Mouse (Mus musculus) embryonic facial prominence, embryonic 14.5 days (tissue): ENCODE measurements around the gene Npdc1. TPM values are rescaled to one million over a fixed set of nuclear protein-coding genes. Genes with fewer than 3 reads are reported as not detected.

Source experiments
- ATAC-seq: fragments of 200-750 bp; cut with Nextera tagmentation; 2 replicates; pipeline ENCODE4 v1.8.0; 2017; ENCODE audit warnings: low read depth, moderate number of reproducible peaks, moderate TSS enrichment
- DNase-seq: peaks from one replicate; pipeline ENCODE4 v3.0.0-alpha.2; 2015; ENCODE audit warnings: low spot score
- H3K27ac ChIP-seq: fragments of 300-500 bp; sonication (generic); replicated peaks from 2 replicates; pipeline ENCODE4 v1.5.1; 2014; ENCODE audit warnings: low read depth, mild to moderate bottlenecking, low read length, moderate library complexity
- H3K27me3 ChIP-seq: fragments of 300-500 bp; sonication (generic); replicated peaks from 2 replicates; pipeline ENCODE4 v1.6.1; 2014; ENCODE audit warnings: low read length; ENCODE audit not compliant: control insufficient read depth, insufficient read depth
- H3K36me3 ChIP-seq: fragments of 300-500 bp; sonication (generic); 2 replicates; pipeline ENCODE4 v1.6.1; 2014; ENCODE audit warnings: low read length, mixed read lengths; ENCODE audit not compliant: control insufficient read depth, insufficient read depth
- H3K4me1 ChIP-seq: fragments of 300-500 bp; sonication (generic); 2 replicates; pipeline ENCODE4 v1.6.1; 2014; ENCODE audit warnings: antibody characterized with exemption, low read length; ENCODE audit not compliant: control insufficient read depth, insufficient read depth
- H3K4me2 ChIP-seq: fragments of 300-500 bp; sonication (generic); 2 replicates; pipeline ENCODE4 v1.6.1; 2014; ENCODE audit warnings: low read depth, mild to moderate bottlenecking, low read length, moderate library complexity, mixed read lengths
- H3K4me3 ChIP-seq: fragments of 300-500 bp; sonication (generic); 2 replicates; pipeline ENCODE4 v1.5.1; 2014; ENCODE audit warnings: low read depth, mild to moderate bottlenecking, low read length
- H3K9ac ChIP-seq: fragments of 300-500 bp; sonication (generic); 2 replicates; pipeline ENCODE4 v1.6.1; 2014; ENCODE audit warnings: low read depth, mild to moderate bottlenecking, low read length, moderate library complexity, mixed read lengths
- H3K9me3 ChIP-seq: fragments of 300-500 bp; sonication (generic); 2 replicates; pipeline ENCODE4 v1.6.1; 2016; ENCODE audit warnings: low read length; ENCODE audit not compliant: control insufficient read depth
- WGBS: fragments of 180-500 bp; shearing (Covaris S2); extraction: QIAGEN DNeasy Blood & Tissue Kit; methylation state at CpG from one replicate; pipeline ENCODE4 v1.1.7; 2014; 5-methylcytosine and 5-hydroxymethylcytosine counted together
- polyA plus RNA-seq: library from polyadenylated mRNA; unstranded; fragments of >200 nt; fragmentation: Nextera tagmentation; extraction: Ambion mirVana; gene quantifications from 2 replicates; pipeline ENCODE4 v1.2.1, GENCODE M21; 2014

The Npdc1 gene
- polyA plus RNA-seq: 75.1 TPM in 2 replicates

DNA sequence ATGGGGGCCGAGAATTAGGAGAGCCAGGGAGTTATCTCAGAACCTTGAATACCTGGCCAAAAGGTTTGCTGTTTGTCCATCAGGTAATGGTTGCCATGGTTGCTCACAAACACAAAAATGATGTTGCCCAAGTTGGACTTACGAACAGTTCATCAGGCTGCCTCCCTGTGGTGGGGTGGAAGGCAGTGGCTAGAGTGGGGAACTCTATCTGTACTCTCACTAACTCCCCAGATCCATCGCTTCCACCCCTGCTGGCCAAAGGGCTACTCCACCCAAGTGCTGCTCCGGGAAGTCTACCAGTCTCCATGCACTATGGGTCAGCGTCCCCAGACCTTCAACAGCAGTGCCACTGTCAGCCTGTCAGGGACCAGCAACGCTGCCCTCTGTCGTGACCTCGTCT lies at the start of gene Npdc1:
Gene Npdc1 (plus strand): TSS at position 301 of the 400 bp plus-strand sequence.
- H3K9me3 ChIP-seq: no peaks in the 10 kb centered on the region
- 68% methylated on average over 8 of the region's 8 CpGs for WGBS

GRCm38 (mm10) chr2:25349499-25349898 lies 49.7 kb upstream of the Npdc1 start:
- H3K9ac ChIP-seq: no peak overlapping the region
- no peak overlapping the region for H3K4me3 ChIP-seq
- H3K4me2 ChIP-seq: no peak overlapping the region
- no peak for DNase-seq
- H3K27me3 ChIP-seq: no peaks in the 10 kb centered on the region
- H3K27ac ChIP-seq: no peak overlapping the region
- no peaks in the 10 kb centered on the region for H3K9me3 ChIP-seq
- 90% methylated on average over 4 of the region's 4 CpGs for WGBS
- H3K4me1 ChIP-seq: no peaks in the 10 kb centered on the region
- H3K36me3 ChIP-seq: peaks cover 89% of the 10 kb centered on the region
- ATAC-seq: no peak

More for the DNA sequence above, at the start of gene Npdc1:
- DNase-seq (no peak), ATAC-seq (no peak)
- H3K27me3 ChIP-seq: peaks cover 97% of the 10 kb centered on the region
- no peak within 1 kb of the TSS for H3K4me3 ChIP-seq
- no peak within 1 kb of the TSS for H3K27ac ChIP-seq
- H3K4me2 ChIP-seq: no peak within 1 kb of the TSS
- H3K9ac ChIP-seq: no peak within 1 kb of the TSS
- no peaks in the 10 kb centered on the region for H3K36me3 ChIP-seq
- H3K4me1 ChIP-seq: 0 out of 2 replicates have a peak, but pooled peaks cover 4% of the 10 kb centered on the region

- ATAC-seq: no peak
- Histone ChIP-seq H3K9ac (no peak overlapping the region), H3K4me2 (no peak overlapping the region), H3K27me3 (no peaks in the 10 kb centered on the region), H3K4me3 (no peak overlapping the region), H3K27ac (no peak overlapping the region), H3K9me3 (no peaks in the 10 kb centered on the region), H3K36me3 (peaks cover 77% of the 10 kb centered on the region), H3K4me1 (peaks cover 5% of the 10 kb centered on the region; the same call in 1 of the 2 replicates)
- no peak for DNase-seq
- 100% methylated on average over 3 of the region's 3 CpGs for WGBS
Measured at GRCm38 (mm10) chr2:25350701-25351100, 48.5 kb upstream of the Npdc1 start.

DNA sequence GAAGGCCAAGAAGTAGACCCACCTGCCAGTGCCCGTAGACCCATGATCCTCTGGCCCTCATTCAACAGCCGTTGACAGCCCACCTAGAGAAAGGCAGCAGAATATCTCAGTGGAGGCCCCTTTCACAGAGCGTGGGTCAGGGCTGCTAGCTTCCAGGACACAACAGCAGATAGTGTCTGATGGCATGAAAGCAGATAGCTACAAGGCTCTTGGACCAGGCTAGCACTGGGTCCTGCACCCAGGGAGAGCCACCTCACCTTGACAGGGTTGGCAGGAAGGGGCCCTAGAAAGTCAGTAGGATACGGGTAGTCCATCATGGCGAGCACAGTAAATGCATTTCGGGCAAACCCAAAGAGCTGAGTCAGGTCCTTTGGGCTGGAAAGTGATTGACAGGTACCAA lies 44.9 kb upstream of the Npdc1 start:
- Histone ChIP-seq H3K36me3 (peaks cover 46% of the 10 kb centered on the region), H3K9ac (no peak overlapping the region), H3K27me3 (no peaks in the 10 kb centered on the region), H3K27ac (no peak overlapping the region), H3K4me2 (no peak overlapping the region), H3K9me3 (no peaks in the 10 kb centered on the region), H3K4me1 (peaks cover 13% of the 10 kb centered on the region; the same call in 1 of the 2 replicates), H3K4me3 (no peak overlapping the region)
- WGBS: 83% methylated on average over 6 of the region's 6 CpGs
- ATAC-seq (no peak), DNase-seq (no peak)

GRCm38 (mm10) chr2:25355419-25356066 lies 43.6 kb upstream of the Npdc1 start:
- Histone ChIP-seq H3K4me2 (peak overlapping the region; percentile 76), H3K4me3 (peak overlapping the region; percentile 56), H3K36me3 (peaks cover 33% of the 10 kb centered on the region), H3K4me1 (peaks cover 13% of the 10 kb centered on the region; the same call in 1 of the 2 replicates), H3K9me3 (no peaks in the 10 kb centered on the region), H3K9ac (peak overlapping the region; percentile 63), H3K27me3 (no peaks in the 10 kb centered on the region), H3K27ac (no peak overlapping the region)
- 38% methylated on average over 18 of the region's 18 CpGs for WGBS
- ATAC-seq: no peak
- DNase-seq: no peak

DNA sequence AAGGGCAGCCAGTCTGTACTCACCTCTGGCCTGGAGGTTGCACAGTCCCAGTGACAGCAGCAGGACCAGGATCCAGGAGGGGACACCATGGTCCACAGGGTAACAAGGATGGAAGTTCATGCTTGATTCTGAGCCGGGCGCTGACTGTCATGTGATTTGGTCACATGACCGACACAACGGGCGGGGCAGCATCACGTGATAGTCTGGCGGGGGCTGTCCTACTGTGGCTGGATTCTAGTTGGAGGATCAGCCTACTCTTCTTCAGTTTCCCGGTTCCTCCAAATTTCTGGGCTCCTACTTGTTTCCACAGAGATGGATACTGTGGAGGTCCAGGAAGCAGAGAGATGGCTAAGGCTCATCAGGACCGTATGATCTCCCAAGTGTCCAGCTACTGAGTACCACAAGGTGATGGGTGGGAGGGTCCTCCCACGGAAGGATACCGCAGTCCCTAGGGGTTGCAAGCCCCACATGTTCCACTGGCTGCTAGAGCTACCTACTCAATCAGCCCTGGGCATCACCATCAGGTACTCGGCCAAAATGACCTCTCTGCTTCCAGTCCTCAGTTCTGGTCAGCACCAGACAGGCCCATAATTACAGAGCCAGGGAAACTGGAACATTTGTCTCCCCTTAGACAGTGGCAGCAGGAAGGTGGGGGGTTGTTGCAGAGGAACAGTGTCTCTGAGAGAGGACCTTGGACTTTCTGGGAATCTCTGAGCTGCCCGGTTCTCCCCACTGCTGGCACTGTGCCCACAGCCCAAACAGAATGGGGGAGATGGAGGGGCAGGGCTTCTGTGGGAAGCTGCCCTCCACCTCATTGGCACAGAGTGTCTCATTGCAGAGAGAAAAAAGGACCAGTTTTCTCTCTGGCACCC lies 42.7 kb upstream of the Npdc1 start, which contains the start of gene Dpp7:
Gene Dpp7 (minus strand): TSS at position 152 of the 872 bp plus-strand sequence.
- Histone ChIP-seq H3K36me3 (peaks cover 24% of the 10 kb centered on the region), H3K4me1 (peaks cover 13% of the 10 kb centered on the region; the same call in 1 of the 2 replicates), H3K4me3 (peak within 1 kb of the TSS; percentile 56), H3K27me3 (no peaks in the 10 kb centered on the region), H3K9ac (peak within 1 kb of the TSS; percentile 63), H3K27ac (no peak within 1 kb of the TSS), H3K4me2 (peak within 1 kb of the TSS; percentile 76), H3K9me3 (no peaks in the 10 kb centered on the region)
- WGBS: 5% methylated on average over 11 of the region's 13 CpGs
- DNase-seq: peak; percentile 93
- peak; percentile 72 for ATAC-seq

GRCm38 (mm10) chr2:25359848-25360247 lies 39.3 kb upstream of the Npdc1 start:
- WGBS: 74% methylated on average over 4 of the region's 4 CpGs
- no peaks in the 10 kb centered on the region for H3K9me3 ChIP-seq
- no peak for ATAC-seq

DNA sequence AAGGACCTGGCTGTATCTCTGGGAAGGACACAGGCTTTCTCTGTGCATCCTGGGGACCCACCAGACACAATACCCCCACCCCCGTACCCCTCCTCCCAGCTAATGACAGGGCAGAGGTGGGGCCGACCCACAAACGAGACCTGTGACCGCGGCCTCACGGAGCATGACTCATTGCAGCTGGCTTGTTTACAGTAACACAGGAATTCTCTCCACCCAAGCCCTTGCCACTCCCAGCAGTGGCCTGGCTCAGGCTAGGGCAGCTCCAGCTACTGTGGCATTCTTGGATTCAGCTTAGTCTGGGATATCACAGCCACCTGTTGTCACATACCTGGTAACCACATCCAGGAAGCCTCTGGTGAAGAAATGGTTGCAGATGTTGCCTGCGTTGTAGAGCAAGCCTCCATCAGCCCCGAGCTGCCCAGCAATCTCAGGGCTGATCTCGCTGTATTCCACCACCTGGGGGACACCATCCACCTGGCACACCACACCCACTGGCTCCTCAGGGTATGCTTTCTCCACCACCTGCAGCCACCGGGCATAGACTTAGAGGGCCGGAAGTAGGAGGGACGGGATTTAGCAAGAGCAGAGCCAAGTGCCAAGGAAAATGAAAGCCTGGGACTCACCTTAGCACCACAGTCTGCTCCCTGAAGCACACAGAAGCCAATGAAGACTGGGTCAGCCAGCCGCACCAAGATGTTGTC lies 35.5 kb upstream of the Npdc1 start:
- H3K4me3 ChIP-seq: no peak overlapping the region
- no peaks in the 10 kb centered on the region for H3K9me3 ChIP-seq
- DNase-seq: no peak
- H3K4me1 ChIP-seq: no peaks in the 10 kb centered on the region
- no peak overlapping the region for H3K9ac ChIP-seq
- no peak overlapping the region for H3K4me2 ChIP-seq
- ATAC-seq: no peak
- no peaks in the 10 kb centered on the region for H3K36me3 ChIP-seq
- H3K27ac ChIP-seq: no peak overlapping the region
- 58% methylated on average over 13 of the region's 13 CpGs for WGBS
- H3K27me3 ChIP-seq: peaks cover 18% of the 10 kb centered on the region

More at GRCm38 (mm10) chr2:25359848-25360247, 39.3 kb upstream of the Npdc1 start:
- no peak for DNase-seq
- H3K4me1 ChIP-seq: peaks cover 13% of the 10 kb centered on the region; the same call in 1 of the 2 replicates
- no peak overlapping the region for H3K27ac ChIP-seq
- H3K36me3 ChIP-seq: no peaks in the 10 kb centered on the region
- no peak overlapping the region for H3K9ac ChIP-seq
- H3K4me2 ChIP-seq: no peak overlapping the region
- no peak overlapping the region for H3K4me3 ChIP-seq
- H3K27me3 ChIP-seq: peaks cover 12% of the 10 kb centered on the region
